Mouse (Mus musculus) right cerebral cortex, adult 2 months (tissue): ENCODE data around the gene Tshz3.

Experiments
- DNase-seq, 2 experiments: peaks; one replicate each; pipeline ENCODE4 v3.0.0; 2021 to 2022; ENCODE audit warnings: low spot score in 2 of 2

The Tshz3 gene

GRCm38 (mm10) chr7:36697856-36698588 is at the start of gene Tshz3:
Gene Tshz3 (plus strand): TSS chr7:36698118.
- peak in 1 of 2 experiments; percentile 67 for DNase-seq

- DNase-seq: no peak
Observed at GRCm38 (mm10) chr7:36655931-36656330, 42.0 kb upstream of the Tshz3 start.

- no peak for DNase-seq
Observed at GRCm38 (mm10) chr7:36656401-36656800, 41.5 kb upstream of the Tshz3 start.

- DNase-seq: no peak
Observed at GRCm38 (mm10) chr7:36658331-36658730, 39.6 kb upstream of the Tshz3 start.

- no peak for DNase-seq
Observed at GRCm38 (mm10) chr7:36659265-36659664, 38.7 kb upstream of the Tshz3 start.

GRCm38 (mm10) chr7:36660654-36661053 is 37.3 kb upstream of the Tshz3 start:
- no peak for DNase-seq

- DNase-seq: no peak
Observed at GRCm38 (mm10) chr7:36663431-36663830, 34.5 kb upstream of the Tshz3 start.

- no peak for DNase-seq
Observed at GRCm38 (mm10) chr7:36667767-36668166, 30.2 kb upstream of the Tshz3 start.

- DNase-seq: no peak
Observed at GRCm38 (mm10) chr7:36678031-36678430, 19.9 kb upstream of the Tshz3 start.

GRCm38 (mm10) chr7:36678510-36678909 is 19.4 kb upstream of the Tshz3 start:
- no peak for DNase-seq

- peak in 1 of 2 experiments; percentile 10 for DNase-seq
Observed at GRCm38 (mm10) chr7:36679031-36679618, 18.8 kb upstream of the Tshz3 start.

- DNase-seq: peak in 1 of 2 experiments; percentile 19
Observed at GRCm38 (mm10) chr7:36679866-36680458, 18.0 kb upstream of the Tshz3 start.

- DNase-seq: no peak
Observed at GRCm38 (mm10) chr7:36687508-36687907, 10.4 kb upstream of the Tshz3 start.

- no peak for DNase-seq
Observed at GRCm38 (mm10) chr7:36689049-36689793, 8.7 kb upstream of the Tshz3 start.

GRCm38 (mm10) chr7:36690551-36690950 is 7.4 kb upstream of the Tshz3 start:
- DNase-seq: no peak

- no peak for DNase-seq
Observed at GRCm38 (mm10) chr7:36691617-36692016, 6.3 kb upstream of the Tshz3 start.

- no peak for DNase-seq
Observed at GRCm38 (mm10) chr7:36692381-36692780, 5.5 kb upstream of the Tshz3 start.

- DNase-seq: no peak
Observed at GRCm38 (mm10) chr7:36693081-36693480, 4.8 kb upstream of the Tshz3 start.

GRCm38 (mm10) chr7:36694642-36695191 is 3.2 kb upstream of the Tshz3 start:
- DNase-seq: no peak

GRCm38 (mm10) chr7:36695276-36695675 is 2.6 kb upstream of the Tshz3 start:
- no peak for DNase-seq

- DNase-seq: peak in 1 of 2 experiments; percentile 49
Observed at GRCm38 (mm10) chr7:36695791-36696241, 2.1 kb upstream of the Tshz3 start.
